Mouse (Mus musculus): ENCODE measurements around the gene Nucks1. TPM values are rescaled to one million over a fixed set of nuclear protein-coding genes. Genes with fewer than 3 reads are reported as not detected.

Nucks1 gene
- polyA plus RNA-seq, 1 experiment from 2014 or later, result 129 TPM

Other genes starting within 250 kb of the Nucks1 start
- 0.19 and 0.43 TPM in 2 replicates for gene Rab7b, start 221.8 kb upstream of the Nucks1 start, polyA plus RNA-seq (2016; fragmentation: Nextera tagmentation; extraction: Ambion mirVana)
- gene Slc26a9, start 166.5 kb upstream of the Nucks1 start, polyA plus RNA-seq (2016; fragmentation: Nextera tagmentation; extraction: Ambion mirVana), result not detected in 2 replicates
- gene Pm20d1, start 113.2 kb upstream of the Nucks1 start, polyA plus RNA-seq (2016; fragmentation: Nextera tagmentation; extraction: Ambion mirVana), result 0.34 and 0.35 TPM in 2 replicates
- 10.2 and 11.5 TPM in 2 replicates for gene Slc41a1, start 83.0 kb upstream of the Nucks1 start, polyA plus RNA-seq (2016; fragmentation: Nextera tagmentation; extraction: Ambion mirVana)
- 9.7 and 10.7 TPM in 2 replicates for gene Rab29, start 43.3 kb upstream of the Nucks1 start, polyA plus RNA-seq (2016; fragmentation: Nextera tagmentation; extraction: Ambion mirVana)
- gene Slc45a3, start 52.4 kb downstream of the Nucks1 start, polyA plus RNA-seq (2016; fragmentation: Nextera tagmentation; extraction: Ambion mirVana), result 4.9 and 6.4 TPM in 2 replicates
- 16.9 and 19.9 TPM in 2 replicates for gene Elk4, start 97.1 kb downstream of the Nucks1 start, polyA plus RNA-seq (2016; fragmentation: Nextera tagmentation; extraction: Ambion mirVana)
- 14.2 and 16.0 TPM in 2 replicates for gene Mfsd4a, start 157.5 kb downstream of the Nucks1 start, polyA plus RNA-seq (2016; fragmentation: Nextera tagmentation; extraction: Ambion mirVana)
- gene Cdk18, start 229.2 kb downstream of the Nucks1 start, polyA plus RNA-seq (2016; fragmentation: Nextera tagmentation; extraction: Ambion mirVana), result 0.56 and 1.0 TPM in 2 replicates